26 mouse cellular contexts compared by ENCODE assay signal in the genomic region with DNA sequence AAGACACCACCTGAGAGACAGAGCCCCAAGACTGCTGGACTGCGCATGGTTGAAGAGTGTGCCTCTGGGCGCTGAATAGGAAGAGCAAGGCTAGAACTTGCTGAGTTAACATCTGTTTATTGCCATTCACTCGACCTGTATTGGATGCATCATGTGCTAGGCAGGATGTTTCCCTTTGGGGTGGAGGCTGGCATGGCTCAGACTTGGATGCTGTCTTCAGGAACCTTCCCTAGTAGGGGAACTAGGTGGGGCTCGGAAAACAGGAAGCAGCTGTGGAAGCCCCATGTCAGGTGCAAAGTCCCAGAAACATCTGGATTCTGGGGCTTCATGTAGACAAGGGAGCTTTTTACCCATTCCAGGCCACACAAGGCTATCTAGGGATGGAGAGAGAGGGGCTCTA. TPM values are rescaled to one million over a fixed set of nuclear protein-coding genes. Genes with fewer than 3 reads are reported as not detected.
DNase-seq lines count a peak whose midpoint lies in the region; ATAC-seq and TF ChIP-seq lines count a peak whose summit lies in the region.
"Had no signal": no experiment of that assay in that cellular context is flagged by ENCODE, and none has a peak within 500 bp of the region (broad histone marks: within the 10 kb centered on the region; RNA-seq: fewer than 3 reads in every experiment).

No protein-coding gene starts in this region.

- DNase-seq in forebrain, embryonic 11.5 days (ENCODE audit: low spot score), result peak; percentile 42
- peak; percentile 12 to 55 for DNase-seq in heart, adult 9 months (ENCODE audit: low spot score in 2 of 2)
- DNase-seq in heart, embryonic 10.5 days (ENCODE audit: low spot score), result no peak
- peak; percentile 23 for DNase-seq in lung, embryonic 14.5 days
- no peak for DNase-seq in lung, postnatal 14 days
- DNase-seq: adrenal gland, adult 8-10 months; adrenal gland, postnatal 36 days; B cell, adult 2 months; cerebellum, adult 11 months; cerebellum, adult 8-10 months; cerebellum, postnatal 14 days; embryo, embryonic 11 days; gastrocnemius, postnatal 10 days had no signal

- H3K9ac ChIP-seq in forebrain, embryonic 11.5 days (ENCODE audit: low read length), result no peak overlapping the region
- H3K9ac ChIP-seq in forebrain, embryonic 12.5 days, result no peak overlapping the region
- no peak overlapping the region for H3K9ac ChIP-seq in lung, embryonic 14.5 days
- H3K9ac ChIP-seq: embryonic facial prominence, embryonic 15.5 days; hindbrain, embryonic 12.5 days had no signal

- 86% methylated on average over 4 of the region's 4 CpGs for WGBS in forebrain, embryonic 11.5 days
- 82% methylated on average over 4 of the region's 4 CpGs for WGBS in forebrain, embryonic 12.5 days
- 71% methylated on average over 4 of the region's 4 CpGs for WGBS in heart, embryonic 10.5 days
- 70% methylated on average over 4 of the region's 4 CpGs for WGBS in lung, embryonic 14.5 days

- H3K36me3 ChIP-seq in forebrain, embryonic 11.5 days (ENCODE audit: control insufficient read depth, insufficient read depth, low read length), result no peaks in the 10 kb centered on the region
- no peaks in the 10 kb centered on the region for H3K36me3 ChIP-seq in forebrain, embryonic 12.5 days (replicated peaks)
- no peaks in the 10 kb centered on the region for H3K36me3 ChIP-seq in heart, embryonic 10.5 days
- H3K36me3 ChIP-seq in lung, embryonic 14.5 days (ENCODE audit: insufficient read depth), result no peaks in the 10 kb centered on the region
- H3K36me3 ChIP-seq: embryonic facial prominence, embryonic 15.5 days; forebrain, embryonic 10.5 days; G1E; hindbrain, embryonic 12.5 days had no signal

- no peaks in the 10 kb centered on the region for H3K27me3 ChIP-seq in forebrain, embryonic 11.5 days (ENCODE audit: control insufficient read depth, insufficient read depth, low read length)
- 0 out of 2 replicates have a peak, but pooled peaks cover 7% of the 10 kb centered on the region for H3K27me3 ChIP-seq in forebrain, embryonic 12.5 days
- H3K27me3 ChIP-seq in heart, embryonic 10.5 days (ENCODE audit: insufficient read depth, poor library complexity, severe bottlenecking), result 0 out of 2 replicates have a peak, but pooled peaks cover under 1% of the 10 kb centered on the region
- H3K27me3 ChIP-seq in lung, embryonic 14.5 days (ENCODE audit: insufficient read depth, low read length), result no peaks in the 10 kb centered on the region
- H3K27me3 ChIP-seq: embryonic facial prominence, embryonic 15.5 days; hindbrain, embryonic 12.5 days had no signal

- peaks cover 7% of the 10 kb centered on the region; the same call in 1 of the 2 replicates for H3K4me1 ChIP-seq in forebrain, embryonic 11.5 days (replicated peaks; ENCODE audit: control insufficient read depth, insufficient read depth, low read length)
- peaks cover 20% of the 10 kb centered on the region; the same call in 1 of the 2 replicates for H3K4me1 ChIP-seq in forebrain, embryonic 12.5 days
- peaks cover 43% of the 10 kb centered on the region for H3K4me1 ChIP-seq in heart, embryonic 10.5 days
- H3K4me1 ChIP-seq in lung, embryonic 14.5 days (ENCODE audit: insufficient read depth), result peaks cover 4% of the 10 kb centered on the region
- H3K4me1 ChIP-seq in brown adipose tissue, adult 24 weeks (ENCODE audit: control insufficient read depth, insufficient read depth, insufficient read length, low read length), result peaks cover 31% of the 10 kb centered on the region
- H3K4me1 ChIP-seq: hindbrain, embryonic 12.5 days had no signal

- TF ChIP-seq CTCF in lung, embryonic 14.5 days (IDR thresholded peaks at IDR 0.05; ENCODE audit: low read depth), result no peak

- no peak for ATAC-seq in forebrain, embryonic 11.5 days (replicated peaks; ENCODE audit: low FRiP score)
- no peak for ATAC-seq in forebrain, embryonic 12.5 days (ENCODE audit: low FRiP score)
- no peak for ATAC-seq in lung, embryonic 14.5 days (ENCODE audit: insufficient read depth)
- ATAC-seq: CD4-positive, CD25-positive, alpha-beta regulatory T cell, adult 4 months; forebrain, embryonic 16.5 days; hindbrain, embryonic 16.5 days; inflammation-experienced regulatory T-cells, adult 6 months; intestine, postnatal 0 days had no signal

- H3K4me2 ChIP-seq in forebrain, embryonic 11.5 days (ENCODE audit: low read depth, low read length, severe bottlenecking), result no peak overlapping the region
- H3K4me2 ChIP-seq in forebrain, embryonic 12.5 days, result no peak overlapping the region
- no peak overlapping the region for H3K4me2 ChIP-seq in lung, embryonic 14.5 days
- H3K4me2 ChIP-seq: embryonic facial prominence, embryonic 15.5 days; hindbrain, embryonic 12.5 days had no signal

- no peak overlapping the region for H3K4me3 ChIP-seq in forebrain, embryonic 11.5 days (ENCODE audit: low read depth, low read length)
- H3K4me3 ChIP-seq in forebrain, embryonic 12.5 days (replicated peaks), result no peak overlapping the region
- H3K4me3 ChIP-seq in heart, embryonic 10.5 days, result no peak overlapping the region
- no peak overlapping the region for H3K4me3 ChIP-seq in lung, embryonic 14.5 days (ENCODE audit: low read depth, low read length)
- no peak overlapping the region for H3K4me3 ChIP-seq in brown adipose tissue, adult 24 weeks (ENCODE audit: insufficient read depth, low read depth, low read length)
- H3K4me3 ChIP-seq: embryonic facial prominence, embryonic 15.5 days; erythroblast, embryonic 14.5 days; forebrain, embryonic 10.5 days; hindbrain, embryonic 12.5 days had no signal

- H3K9me3 ChIP-seq in forebrain, embryonic 11.5 days (ENCODE audit: control insufficient read depth, low read length), result no peaks in the 10 kb centered on the region
- no peaks in the 10 kb centered on the region for H3K9me3 ChIP-seq in forebrain, embryonic 12.5 days
- no peaks in the 10 kb centered on the region for H3K9me3 ChIP-seq in heart, embryonic 10.5 days
- no peaks in the 10 kb centered on the region for H3K9me3 ChIP-seq in lung, embryonic 14.5 days (ENCODE audit: low read depth, low read length)
- H3K9me3 ChIP-seq: embryonic facial prominence, embryonic 15.5 days; forebrain, embryonic 10.5 days; G1E; hindbrain, embryonic 12.5 days had no signal

- H3K27ac ChIP-seq in forebrain, embryonic 11.5 days (ENCODE audit: low read depth, low read length), result no peak overlapping the region
- no peak overlapping the region for H3K27ac ChIP-seq in forebrain, embryonic 12.5 days
- no peak overlapping the region for H3K27ac ChIP-seq in heart, embryonic 10.5 days
- H3K27ac ChIP-seq in lung, embryonic 14.5 days (ENCODE audit: low read depth), result no peak overlapping the region
- peak overlapping the region; percentile 69; the same call in 1 of the 2 replicates for H3K27ac ChIP-seq in brown adipose tissue, adult 24 weeks (replicated peaks; ENCODE audit: low read depth, low read length)
- H3K27ac ChIP-seq: embryonic facial prominence, embryonic 15.5 days; forebrain, embryonic 10.5 days; hindbrain, embryonic 12.5 days had no signal

RNA-seq across cellular contexts. Expression of gene Slc24a1, which starts 21.2 kb away (rescaled TPM):
- polyA plus RNA-seq in forebrain, embryonic 11.5 days (2014; fragmentation: Nextera tagmentation; extraction: Ambion mirVana), result 0.05 and 0.07 TPM in 2 replicates
- 0.11 TPM in 1 of 2 replicates, not detected in the other for polyA plus RNA-seq in forebrain, embryonic 12.5 days (2016; fragmentation: Nextera tagmentation; extraction: Ambion mirVana)
- polyA plus RNA-seq in heart, embryonic 10.5 days (2016; fragmentation: Nextera tagmentation; extraction: Ambion mirVana), result 0.08 and 0.09 TPM in 2 replicates
- 0.04 and 0.09 TPM in 2 replicates for polyA plus RNA-seq in lung, embryonic 14.5 days (2014; fragmentation: Nextera tagmentation; extraction: Ambion mirVana)
- not detected in 2 replicates for polyA plus RNA-seq in brown adipose tissue, adult 24 weeks (2012; ENCODE audit: insufficient read depth, insufficient read length, missing spikeins)
- polyA plus RNA-seq: embryonic facial prominence, embryonic 11.5 days; erythroblast, embryonic 14.5 days; G1E had no signal

RNA-seq across cellular contexts. Expression of gene Ints14, which starts 30.4 kb away (rescaled TPM):
- 74.1 and 77.0 TPM in 2 replicates for polyA plus RNA-seq in forebrain, embryonic 11.5 days (2014; fragmentation: Nextera tagmentation; extraction: Ambion mirVana)
- 60.9 and 62.8 TPM in 2 replicates for polyA plus RNA-seq in forebrain, embryonic 12.5 days (2016; fragmentation: Nextera tagmentation; extraction: Ambion mirVana)
- polyA plus RNA-seq in heart, embryonic 10.5 days (2016; fragmentation: Nextera tagmentation; extraction: Ambion mirVana), result 55.4 and 58.3 TPM in 2 replicates
- polyA plus RNA-seq in lung, embryonic 14.5 days (2014; fragmentation: Nextera tagmentation; extraction: Ambion mirVana), result 64.1 and 66.0 TPM in 2 replicates
- polyA plus RNA-seq in brown adipose tissue, adult 24 weeks (2012; ENCODE audit: insufficient read depth, insufficient read length, missing spikeins), result 14.5 and 21.2 TPM in 2 replicates

Comparison
In these comparisons a context has a peak if more than half of its experiments do, and no peak if none do; other contexts are left out.
1. DNase-seq: peak in forebrain, embryonic 11.5 days (single experiment), heart, adult 9 months (2 of 2) and lung, embryonic 14.5 days (single experiment); none in heart, embryonic 10.5 days (single experiment) and lung, postnatal 14 days (single experiment).